Mouse (Mus musculus): Measurements from ENCODE around the gene Lrch4. TPM values are rescaled to one million over a fixed set of nuclear protein-coding genes. Genes with fewer than 3 reads are reported as not detected.

The Lrch4 gene
- polyA plus RNA-seq, 1 experiment: 108 TPM

DNA sequence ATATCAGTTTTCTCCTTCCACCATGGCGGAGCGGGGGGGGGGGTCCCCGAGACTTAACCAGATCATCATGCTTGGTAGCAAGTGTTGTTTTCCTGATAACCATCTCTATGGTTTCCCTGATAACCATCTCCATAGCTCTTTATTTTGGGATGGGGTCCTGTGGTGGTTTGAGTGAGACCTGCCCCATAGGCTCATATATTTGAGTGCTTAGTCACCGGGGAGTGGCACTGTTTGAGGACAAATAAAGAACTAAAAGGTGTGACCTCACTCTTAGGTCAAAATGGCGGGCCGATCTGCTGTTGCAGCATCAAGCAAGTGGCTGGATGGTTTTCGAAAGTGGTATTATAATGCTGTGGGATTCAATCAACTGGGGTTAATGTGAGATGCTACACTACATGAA lies 13.6 kb upstream of the Lrch4 start:
- H3K4me1 ChIP-seq (ENCODE audit: control insufficient read depth, insufficient read depth, low read length): peaks cover 2% of the 10 kb centered on the region; the same call in 1 of the 2 replicates
- no peak overlapping the region for H3K27ac ChIP-seq (ENCODE audit: control insufficient read depth, insufficient read depth, low read depth, low read length, poor library complexity)
- 77% methylated on average over 7 of the region's 7 CpGs for WGBS
- H3K4me3 ChIP-seq (replicated peaks; ENCODE audit: control insufficient read depth, low read depth, low read length): no peak overlapping the region
- TF ChIP-seq CTCF (IDR thresholded peaks at IDR 0.05; ENCODE audit: control insufficient read depth, insufficient read depth, low read length): no peak
- TF ChIP-seq POLR2A (IDR thresholded peaks at IDR 0.05; ENCODE audit: borderline replicate concordance, control insufficient read depth, low read depth, low read length): no peak

DNA sequence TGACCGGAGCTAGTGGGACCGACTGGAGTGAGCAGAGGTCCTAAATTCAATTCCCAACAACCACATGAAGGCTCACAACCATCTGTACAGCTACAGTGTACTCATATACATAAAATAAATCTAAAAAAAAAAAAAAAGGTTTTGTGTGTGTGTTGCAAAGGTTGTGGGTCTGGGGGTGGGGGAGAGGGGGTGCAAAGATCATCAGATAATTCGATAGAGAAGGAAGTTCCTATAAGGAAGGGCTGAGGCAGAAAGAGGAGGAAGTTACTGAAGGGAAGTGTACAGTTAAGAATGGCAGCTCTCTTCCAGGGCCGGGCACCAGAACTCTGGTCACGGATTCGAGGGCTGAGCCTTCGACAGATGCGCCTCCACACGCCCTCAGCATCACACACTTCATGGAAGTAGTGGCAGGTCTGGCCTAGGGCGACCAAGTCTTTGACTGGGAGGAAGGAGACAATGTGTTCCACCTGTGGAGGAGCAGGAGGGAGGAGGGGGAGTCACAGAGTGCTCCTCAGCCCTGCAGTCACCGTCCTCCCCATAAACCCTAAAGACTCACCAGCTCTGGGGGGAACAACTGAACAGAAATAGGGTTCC lies 4.9 kb upstream of the Lrch4 start:
- 22% methylated on average over 11 of the region's 11 CpGs for WGBS
- peak overlapping the region; percentile 39 for H3K4me3 ChIP-seq (replicated peaks; ENCODE audit: control insufficient read depth, low read depth, low read length)
- H3K4me1 ChIP-seq (ENCODE audit: control insufficient read depth, insufficient read depth, low read length): peaks cover 3% of the 10 kb centered on the region
- TF ChIP-seq POLR2A (IDR thresholded peaks at IDR 0.05; ENCODE audit: borderline replicate concordance, control insufficient read depth, low read depth, low read length) (no peak), CTCF (IDR thresholded peaks at IDR 0.05; ENCODE audit: control insufficient read depth, insufficient read depth, low read length) (no peak)
- peak overlapping the region; percentile 82 for H3K27ac ChIP-seq (ENCODE audit: control insufficient read depth, insufficient read depth, low read depth, low read length, poor library complexity)

DNA sequence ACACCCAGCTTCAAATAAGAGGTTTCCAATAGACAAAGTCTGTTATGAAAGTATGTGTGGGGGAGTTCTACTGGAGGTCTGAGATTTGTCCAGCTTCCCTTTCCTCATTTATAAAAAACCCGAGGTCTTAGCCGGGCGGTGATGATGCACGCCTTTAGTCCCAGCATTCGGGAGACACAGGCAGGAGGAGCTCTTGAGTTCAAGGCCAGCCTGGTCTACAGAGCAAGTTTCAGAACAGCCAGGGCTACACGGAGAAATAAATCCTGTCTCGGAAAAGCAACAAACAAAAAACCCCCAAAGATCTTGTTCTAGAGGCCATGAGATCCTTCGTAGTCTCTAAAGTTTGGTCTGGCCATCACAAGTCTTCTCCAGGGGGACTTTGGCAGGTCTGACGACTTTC lies 930 bp upstream of the Lrch4 start:
- H3K4me1 ChIP-seq (ENCODE audit: control insufficient read depth, insufficient read depth, low read length): peaks cover 4% of the 10 kb centered on the region
- WGBS: 1% methylated on average over 9 of the region's 9 CpGs
- peak overlapping the region; percentile 77 for H3K4me3 ChIP-seq (replicated peaks; ENCODE audit: control insufficient read depth, low read depth, low read length)

DNA sequence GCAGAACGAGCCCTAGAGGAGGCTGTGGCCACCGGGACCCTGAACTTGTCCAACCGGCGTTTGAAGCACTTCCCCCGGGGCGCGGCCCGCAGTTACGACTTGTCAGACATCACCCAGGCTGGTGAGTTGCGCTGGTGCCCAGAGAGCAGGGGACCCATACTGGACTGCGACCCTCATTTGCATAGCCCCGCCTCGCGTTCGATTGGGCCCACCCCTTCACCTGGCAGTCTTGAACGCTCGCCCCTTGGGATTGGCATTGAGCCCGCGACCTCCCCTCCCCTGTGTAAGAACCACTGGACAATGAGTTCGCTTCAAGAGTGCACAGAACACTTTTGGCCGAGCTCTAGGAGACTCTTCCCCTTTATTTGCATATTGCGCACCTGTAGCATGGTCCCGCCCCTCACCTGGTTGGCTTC lies 393 bp downstream of the Lrch4 start:
- peak overlapping the region; percentile 98 for H3K27ac ChIP-seq (ENCODE audit: control insufficient read depth, insufficient read depth, low read depth, low read length, poor library complexity)
- TF ChIP-seq CTCF (IDR thresholded peaks at IDR 0.05; ENCODE audit: control insufficient read depth, insufficient read depth, low read length): no peak; the same call in 1 of the 2 replicates
- peak; percentile 9; the same call in 1 of the 2 replicates for TF ChIP-seq POLR2A (IDR thresholded peaks at IDR 0.05; ENCODE audit: borderline replicate concordance, control insufficient read depth, low read depth, low read length)
- peak overlapping the region; percentile 74 for H3K4me3 ChIP-seq (replicated peaks; ENCODE audit: control insufficient read depth, low read depth, low read length)
- WGBS: under 1% methylated on average over 23 of the region's 23 CpGs
- H3K4me1 ChIP-seq (ENCODE audit: control insufficient read depth, insufficient read depth, low read length): peaks cover 4% of the 10 kb centered on the region

More for the DNA sequence above, 930 bp upstream of the Lrch4 start:
- TF ChIP-seq CTCF (IDR thresholded peaks at IDR 0.05; ENCODE audit: control insufficient read depth, insufficient read depth, low read length) (no peak), POLR2A (IDR thresholded peaks at IDR 0.05; ENCODE audit: borderline replicate concordance, control insufficient read depth, low read depth, low read length) (no peak)
- H3K27ac ChIP-seq (ENCODE audit: control insufficient read depth, insufficient read depth, low read depth, low read length, poor library complexity): peak overlapping the region; percentile 80

DNA sequence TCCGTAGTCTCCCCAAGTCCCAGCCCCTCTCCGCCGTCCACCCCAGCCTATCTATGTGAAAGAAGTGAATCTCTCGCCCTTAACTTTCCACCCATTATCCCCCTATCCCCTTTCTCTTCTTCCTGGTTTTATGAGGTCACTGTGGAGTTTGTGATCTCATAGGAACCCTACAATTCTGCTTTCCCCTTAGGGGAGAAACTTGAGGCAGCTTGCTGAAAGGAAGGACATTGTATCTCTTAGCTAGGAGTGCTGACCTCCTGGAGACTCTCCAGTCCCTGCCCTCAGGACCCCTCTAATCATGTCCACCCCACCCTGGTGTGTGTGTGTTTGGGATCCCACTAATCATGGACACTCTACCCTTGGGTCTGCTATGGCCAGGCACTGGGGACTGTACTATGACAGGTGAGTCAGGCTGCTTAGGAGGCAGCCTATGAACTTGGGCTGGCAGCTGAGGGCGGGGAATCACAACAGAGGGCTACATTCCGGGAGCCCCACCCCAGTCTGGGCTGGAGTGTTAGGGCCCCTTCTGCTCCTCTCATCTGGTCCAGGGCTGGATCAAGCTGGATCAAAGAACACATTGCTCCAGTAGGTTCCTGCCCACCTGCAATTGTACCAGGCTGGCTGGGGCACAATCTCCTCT lies 1.1 kb downstream of the Lrch4 start:
- no peak for TF ChIP-seq CTCF (IDR thresholded peaks at IDR 0.05; ENCODE audit: control insufficient read depth, insufficient read depth, low read length)
- Histone ChIP-seq H3K4me3 (replicated peaks; ENCODE audit: control insufficient read depth, low read depth, low read length) (peak overlapping the region; percentile 74), H3K4me1 (ENCODE audit: control insufficient read depth, insufficient read depth, low read length) (peaks cover 3% of the 10 kb centered on the region; the same call in 1 of the 2 replicates), H3K27ac (ENCODE audit: control insufficient read depth, insufficient read depth, low read depth, low read length, poor library complexity) (peak overlapping the region; percentile 98)
- 2% methylated on average over 6 of the region's 6 CpGs for WGBS

DNA sequence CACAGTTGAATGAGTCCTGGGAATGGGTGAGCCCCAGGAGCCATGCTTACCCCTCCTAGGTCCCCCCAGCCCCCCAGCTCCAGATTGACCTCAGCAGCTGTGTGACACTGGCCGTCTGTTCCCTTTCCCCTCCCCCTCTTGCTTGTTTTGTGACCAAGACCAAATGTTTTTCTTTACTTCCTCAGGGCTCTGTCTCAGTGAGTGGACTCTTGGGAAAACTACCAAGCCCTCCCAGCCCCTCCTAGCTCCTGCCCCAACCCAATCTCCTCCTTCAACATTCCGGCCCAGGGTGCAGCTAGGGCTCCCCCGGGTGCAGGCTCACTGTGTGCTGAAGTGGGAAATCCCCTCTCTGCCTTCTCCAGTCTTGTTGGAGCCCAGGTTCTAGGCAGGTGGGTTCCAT lies 1.7 kb downstream of the Lrch4 start:
- peaks cover 3% of the 10 kb centered on the region; the same call in 1 of the 2 replicates for H3K4me1 ChIP-seq (ENCODE audit: control insufficient read depth, insufficient read depth, low read length)
- peak overlapping the region; percentile 74 for H3K4me3 ChIP-seq (replicated peaks; ENCODE audit: control insufficient read depth, low read depth, low read length)
- WGBS: 10% methylated on average over 3 of the region's 3 CpGs
- TF ChIP-seq CTCF (IDR thresholded peaks at IDR 0.05; ENCODE audit: control insufficient read depth, insufficient read depth, low read length): no peak
- peak overlapping the region; percentile 98 for H3K27ac ChIP-seq (ENCODE audit: control insufficient read depth, insufficient read depth, low read depth, low read length, poor library complexity)

DNA sequence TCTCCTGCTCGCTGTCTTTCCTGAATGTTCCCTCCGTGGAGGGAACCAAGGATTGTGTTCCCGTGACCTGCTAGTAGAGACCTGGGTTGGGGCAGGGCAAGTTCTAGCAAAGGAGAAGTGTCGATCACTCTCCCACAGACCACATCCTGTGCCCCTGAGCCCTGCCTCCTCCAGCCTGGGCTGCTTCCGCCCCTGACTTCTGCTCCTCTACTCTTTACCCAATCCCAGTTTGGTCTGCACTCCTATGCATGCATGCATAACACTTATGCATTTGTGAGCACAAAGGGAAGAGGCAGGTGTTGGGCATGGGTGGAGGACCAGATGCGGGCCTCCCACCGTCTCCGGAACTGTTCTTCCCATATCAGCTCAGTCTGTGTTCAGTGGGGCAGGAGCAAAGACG lies 2.2 kb downstream of the Lrch4 start:
- no peak for TF ChIP-seq CTCF (IDR thresholded peaks at IDR 0.05; ENCODE audit: control insufficient read depth, insufficient read depth, low read length)
- TF ChIP-seq POLR2A (IDR thresholded peaks at IDR 0.05; ENCODE audit: borderline replicate concordance, control insufficient read depth, low read depth, low read length): 0 out of 2 replicates have a peak, but pooled peaks have one; percentile 44
- WGBS: under 1% methylated on average over 9 of the region's 9 CpGs
- Histone ChIP-seq H3K27ac (ENCODE audit: control insufficient read depth, insufficient read depth, low read depth, low read length, poor library complexity) (peak overlapping the region; percentile 98), H3K4me1 (ENCODE audit: control insufficient read depth, insufficient read depth, low read length) (peaks cover 3% of the 10 kb centered on the region; the same call in 1 of the 2 replicates), H3K4me3 (replicated peaks; ENCODE audit: control insufficient read depth, low read depth, low read length) (peak overlapping the region; percentile 74)

DNA sequence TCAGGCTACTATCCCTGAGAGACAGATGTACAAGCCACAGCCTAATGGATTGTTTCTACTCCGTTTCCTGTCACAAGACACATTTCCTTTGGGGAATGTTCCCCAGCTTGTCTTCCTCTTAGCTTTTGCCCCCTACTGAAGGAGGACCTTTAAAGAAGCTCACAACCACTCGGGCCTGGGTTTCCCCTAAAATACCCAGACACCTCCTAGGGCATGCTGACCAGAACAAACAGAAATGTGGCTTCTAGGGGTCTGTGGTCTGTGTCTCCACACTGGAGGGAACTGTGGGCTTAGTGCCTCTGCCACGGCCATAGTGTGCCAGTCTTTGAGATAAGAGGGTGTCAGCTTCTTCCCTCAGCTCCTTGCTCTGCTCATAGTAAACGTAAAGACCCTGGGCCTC lies 2.7 kb downstream of the Lrch4 start:
- WGBS: 6% methylated on average over 4 of the region's 4 CpGs
- TF ChIP-seq CTCF (IDR thresholded peaks at IDR 0.05; ENCODE audit: control insufficient read depth, insufficient read depth, low read length) (no peak), POLR2A (IDR thresholded peaks at IDR 0.05; ENCODE audit: borderline replicate concordance, control insufficient read depth, low read depth, low read length) (no peak)
- peak overlapping the region; percentile 74 for H3K4me3 ChIP-seq (replicated peaks; ENCODE audit: control insufficient read depth, low read depth, low read length)
- peaks cover 3% of the 10 kb centered on the region; the same call in 1 of the 2 replicates for H3K4me1 ChIP-seq (ENCODE audit: control insufficient read depth, insufficient read depth, low read length)
- peak overlapping the region; percentile 98 for H3K27ac ChIP-seq (ENCODE audit: control insufficient read depth, insufficient read depth, low read depth, low read length, poor library complexity)
